Mouse (Mus musculus) kidney, adult 2 months (tissue): ENCODE measurements around the gene Nhs. TPM values are rescaled to one million over a fixed set of nuclear protein-coding genes. Genes with fewer than 3 reads are reported as not detected.

Experiments
- DNase-seq: peaks from one replicate; pipeline ENCODE4 v3.0.0; 2021
- H3K27ac ChIP-seq: fragments of 200-500 bp; 2 replicates; pipeline ENCODE4 v1.5.1; 2012; ENCODE audit warnings: low read depth, low read length, control low read depth, inconsistent platforms; ENCODE audit not compliant: insufficient read depth
- H3K27me3 ChIP-seq: fragments of 200-500 bp; replicated peaks from 2 replicates; pipeline ENCODE4 v1.6.1; 2012; ENCODE audit warnings: mild to moderate bottlenecking, moderate library complexity, low read length, inconsistent platforms; ENCODE audit not compliant: control insufficient read depth, insufficient read depth
- H3K36me3 ChIP-seq: fragments of 200-500 bp; 2 replicates; pipeline ENCODE4 v1.6.1; 2012; ENCODE audit warnings: mild to moderate bottlenecking, moderate library complexity, low read length, inconsistent platforms; ENCODE audit not compliant: control insufficient read depth, insufficient read depth
- H3K4me1 ChIP-seq: fragments of 200-500 bp; 2 replicates; pipeline ENCODE4 v1.6.1; 2011; ENCODE audit warnings: low read length; ENCODE audit not compliant: control insufficient read depth, insufficient read depth
- H3K4me3 ChIP-seq: fragments of 200-500 bp; 2 replicates; pipeline ENCODE4 v1.5.1; 2011; ENCODE audit warnings: mild to moderate bottlenecking, low read depth, low read length, control low read depth; ENCODE audit not compliant: insufficient read depth
- CTCF ChIP-seq: fragments of 200-500 bp; conservative IDR thresholded peaks from 2 replicates; pipeline ENCODE4 v1.5.1; 2011; ENCODE audit warnings: low read depth, mild to moderate bottlenecking, control low read depth, low read length, moderate library complexity, mixed read lengths; ENCODE audit not compliant: insufficient read depth, insufficient read length
- POLR2A ChIP-seq: fragments of 200-500 bp; IDR thresholded peaks from one replicate; pipeline ENCODE4 v1.6.1; 2011; ENCODE audit warnings: low read depth, low read length, control low read depth
- WGBS: fragments of 180-500 bp; shearing (Covaris S2); methylation state at CpG from one replicate; pipeline ENCODE4 v1.1.7; 2018; 5-methylcytosine and 5-hydroxymethylcytosine counted together
- polyA plus RNA-seq: library from polyadenylated mRNA; depleted of rRNA; stranded (reverse); fragments of >200 nt; gene quantifications from 2 replicates; pipeline ENCODE4 v1.2.3, GENCODE M21; 2012

Nhs gene
- polyA plus RNA-seq, 1 experiment: 3.7 TPM

GRCm38 (mm10) chrX:161990171-161990570, 169.4 kb downstream of the Nhs start:
- peak overlapping the region; percentile 50 for H3K27ac ChIP-seq
- H3K27me3 ChIP-seq: no peaks in the 10 kb centered on the region
- H3K4me1 ChIP-seq: peaks cover 2% of the 10 kb centered on the region; the same call in 1 of the 2 replicates
- 63% methylated on average over 1 of the region's 1 CpGs for WGBS
- no peak overlapping the region for H3K4me3 ChIP-seq
- DNase-seq: peak; percentile 75
- TF ChIP-seq POLR2A: no peak
- TF ChIP-seq CTCF: no peak
- H3K36me3 ChIP-seq: no peaks in the 10 kb centered on the region

GRCm38 (mm10) chrX:161984961-161985360, 174.6 kb downstream of the Nhs start:
- Histone ChIP-seq H3K4me3 (no peak overlapping the region), H3K4me1 (peaks cover 6% of the 10 kb centered on the region; the same call in 1 of the 2 replicates), H3K27ac (peak overlapping the region; percentile 71; the same call in 1 of the 2 replicates), H3K36me3 (no peaks in the 10 kb centered on the region), H3K27me3 (no peaks in the 10 kb centered on the region)
- WGBS: 41% methylated on average over 6 of the region's 6 CpGs
- no peak for DNase-seq
- no peak for TF ChIP-seq CTCF
- TF ChIP-seq POLR2A: no peak

GRCm38 (mm10) chrX:161981399-161981798, 178.1 kb downstream of the Nhs start:
- Histone ChIP-seq H3K27me3 (no peaks in the 10 kb centered on the region), H3K36me3 (no peaks in the 10 kb centered on the region), H3K4me3 (no peak overlapping the region), H3K27ac (no peak overlapping the region), H3K4me1 (peaks cover 19% of the 10 kb centered on the region; the same call in 1 of the 2 replicates)
- no peak for DNase-seq
- TF ChIP-seq POLR2A (no peak), CTCF (no peak)
- 55% methylated on average over 6 of the region's 6 CpGs for WGBS

GRCm38 (mm10) chrX:161979946-161980345, 179.6 kb downstream of the Nhs start:
- no peak overlapping the region for H3K4me3 ChIP-seq
- DNase-seq: peak; percentile 79
- no peak for TF ChIP-seq CTCF
- no peak for TF ChIP-seq POLR2A
- H3K4me1 ChIP-seq: peaks cover 15% of the 10 kb centered on the region; the same call in 1 of the 2 replicates
- no peak overlapping the region for H3K27ac ChIP-seq
- no peaks in the 10 kb centered on the region for H3K36me3 ChIP-seq
- H3K27me3 ChIP-seq: no peaks in the 10 kb centered on the region

- Histone ChIP-seq H3K4me3 (no peak overlapping the region), H3K36me3 (no peaks in the 10 kb centered on the region), H3K27me3 (no peaks in the 10 kb centered on the region), H3K27ac (peak overlapping the region; percentile 92), H3K4me1 (peaks cover 13% of the 10 kb centered on the region; the same call in 1 of the 2 replicates)
- 24% methylated on average over 4 of the region's 4 CpGs for WGBS
- TF ChIP-seq POLR2A (no peak), CTCF (no peak)
- DNase-seq: peak; percentile 69
Measured at GRCm38 (mm10) chrX:161977236-161977841, 182.2 kb downstream of the Nhs start.

GRCm38 (mm10) chrX:161976376-161976775, 183.2 kb downstream of the Nhs start:
- DNase-seq: no peak
- no peaks in the 10 kb centered on the region for H3K27me3 ChIP-seq

GRCm38 (mm10) chrX:161973572-161973971, 186.0 kb downstream of the Nhs start:
- TF ChIP-seq CTCF (no peak), POLR2A (no peak)
- no peak overlapping the region for H3K27ac ChIP-seq
- DNase-seq: no peak
- no peaks in the 10 kb centered on the region for H3K36me3 ChIP-seq
- no peak overlapping the region for H3K4me3 ChIP-seq
- peaks cover 9% of the 10 kb centered on the region; the same call in 1 of the 2 replicates for H3K4me1 ChIP-seq
- no peaks in the 10 kb centered on the region for H3K27me3 ChIP-seq
- 54% methylated on average over 3 of the region's 3 CpGs for WGBS

More at GRCm38 (mm10) chrX:161976376-161976775, 183.2 kb downstream of the Nhs start:
- no peak overlapping the region for H3K4me3 ChIP-seq
- peaks cover 13% of the 10 kb centered on the region; the same call in 1 of the 2 replicates for H3K4me1 ChIP-seq
- WGBS: 85% methylated on average over 2 of the region's 2 CpGs
- H3K27ac ChIP-seq: peak overlapping the region; percentile 71; the same call in 1 of the 2 replicates
- TF ChIP-seq POLR2A: no peak
- TF ChIP-seq CTCF: no peak
- H3K36me3 ChIP-seq: no peaks in the 10 kb centered on the region
